Mouse (Mus musculus) left cerebral cortex, adult 9 months (tissue): ENCODE results near the gene Trim31.

Experiments used
- DNase-seq, 2 experiments: peaks; one replicate each; pipeline ENCODE4 v3.0.0; 2022; ENCODE audit warnings: low spot score in 2 of 2

The Trim31 gene

DNA sequence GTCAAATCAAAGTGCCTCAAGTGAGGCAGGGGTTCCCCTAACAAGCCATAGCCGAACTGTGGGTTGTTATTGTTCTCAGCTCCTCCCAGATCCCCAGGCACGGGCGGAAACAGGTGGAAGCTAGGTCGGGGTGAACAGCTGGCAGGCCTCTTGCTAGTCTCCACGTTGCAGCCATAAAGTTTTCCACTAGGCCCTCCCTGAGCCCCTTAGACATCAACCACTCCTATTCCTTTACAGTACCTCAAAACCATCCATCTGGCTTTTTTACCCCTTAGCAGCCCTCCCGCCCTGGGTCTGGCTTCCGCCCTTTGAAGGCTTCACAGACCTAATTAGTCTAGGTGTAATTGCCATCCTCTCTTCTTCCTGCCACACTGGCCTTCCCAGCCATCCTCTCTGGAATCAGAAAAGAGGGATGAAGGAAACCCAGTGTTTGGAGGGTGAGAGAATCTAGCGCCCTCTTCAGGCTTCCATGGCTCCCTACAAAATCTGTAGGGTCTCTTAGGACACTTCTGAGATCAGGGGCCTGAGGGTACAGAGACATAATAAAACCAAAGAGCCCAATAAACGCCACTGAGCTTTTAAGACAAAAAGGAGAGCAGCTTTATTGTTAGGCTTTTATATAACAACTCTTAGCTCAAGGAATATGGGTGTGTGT is 46.3 kb downstream of the Trim31 start:
- no peak for DNase-seq

DNA sequence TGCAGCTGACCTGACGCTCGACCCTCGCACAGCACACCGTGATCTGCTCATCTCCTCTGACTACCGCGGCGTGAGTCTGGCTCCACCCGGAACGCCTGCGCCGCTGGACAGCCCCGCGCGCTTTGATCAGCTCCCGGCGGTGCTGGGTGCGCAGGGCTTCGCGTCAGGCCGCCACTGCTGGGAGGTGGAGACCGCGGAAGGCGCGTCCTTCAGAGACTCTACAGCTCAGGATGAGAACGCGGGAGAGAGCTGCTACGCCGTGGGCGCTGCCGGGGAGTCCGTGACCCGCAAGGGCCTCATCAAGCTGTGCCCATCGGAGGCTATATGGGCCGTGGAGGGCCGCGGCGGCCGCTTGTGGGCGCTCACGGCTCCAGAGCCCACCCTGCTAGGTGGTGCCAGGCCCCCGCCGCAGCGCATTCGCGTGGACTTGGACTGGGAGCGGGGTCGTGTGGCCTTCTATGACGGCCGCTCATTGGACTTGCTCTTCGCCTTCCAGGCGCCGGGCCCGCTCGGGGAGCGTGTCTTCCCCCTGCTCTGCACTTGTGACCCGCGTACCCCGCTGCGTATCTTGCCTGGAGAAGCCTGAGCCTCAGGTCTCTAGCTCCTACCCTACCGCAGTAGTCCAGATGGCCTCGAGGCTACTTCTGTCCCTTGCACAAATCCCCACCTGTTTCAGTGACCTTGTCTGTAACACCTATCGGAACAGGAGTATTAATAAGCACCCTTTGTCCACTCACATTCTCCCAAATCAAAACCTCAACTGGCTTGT is 49.3 kb downstream of the Trim31 start:
- peak in 1 of 2 experiments; percentile 62 for DNase-seq

GRCm38 (mm10) chr17:36948286-36948685 is 50.4 kb downstream of the Trim31 start:
- no peak for DNase-seq

DNA sequence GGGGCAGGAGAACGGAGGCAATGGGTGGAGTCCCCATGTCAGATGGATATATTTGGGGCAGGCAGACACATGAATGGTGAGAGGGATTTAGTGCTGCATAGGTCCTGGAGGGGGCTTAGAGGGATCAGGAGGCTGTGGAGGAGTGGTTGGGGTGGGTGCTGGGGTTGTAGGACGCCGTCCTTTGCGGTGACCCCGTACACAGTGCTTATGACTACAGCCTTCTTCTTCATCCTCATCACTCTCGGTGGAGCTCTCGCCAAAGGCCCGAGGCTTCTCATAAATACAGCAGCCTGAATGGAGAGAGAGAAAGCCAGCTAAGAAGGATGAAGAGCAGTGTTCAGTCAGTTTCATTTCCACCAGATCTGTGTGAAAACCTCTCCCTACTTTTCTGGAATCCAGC is 51.3 kb downstream of the Trim31 start:
- DNase-seq: no peak

- peak; percentile 93 to 98 for DNase-seq
Measured at GRCm38 (mm10) chr17:36950981-36951947, 53.3 kb downstream of the Trim31 start, which contains the start of gene Ppp1r11. Gene Ppp1r11, minus strand, starts transcription at chr17:36951741.

- DNase-seq: no peak
Measured at GRCm38 (mm10) chr17:36952631-36953030, 54.7 kb downstream of the Trim31 start.

GRCm38 (mm10) chr17:36953062-36953461 is 55.1 kb downstream of the Trim31 start:
- no peak for DNase-seq

DNA sequence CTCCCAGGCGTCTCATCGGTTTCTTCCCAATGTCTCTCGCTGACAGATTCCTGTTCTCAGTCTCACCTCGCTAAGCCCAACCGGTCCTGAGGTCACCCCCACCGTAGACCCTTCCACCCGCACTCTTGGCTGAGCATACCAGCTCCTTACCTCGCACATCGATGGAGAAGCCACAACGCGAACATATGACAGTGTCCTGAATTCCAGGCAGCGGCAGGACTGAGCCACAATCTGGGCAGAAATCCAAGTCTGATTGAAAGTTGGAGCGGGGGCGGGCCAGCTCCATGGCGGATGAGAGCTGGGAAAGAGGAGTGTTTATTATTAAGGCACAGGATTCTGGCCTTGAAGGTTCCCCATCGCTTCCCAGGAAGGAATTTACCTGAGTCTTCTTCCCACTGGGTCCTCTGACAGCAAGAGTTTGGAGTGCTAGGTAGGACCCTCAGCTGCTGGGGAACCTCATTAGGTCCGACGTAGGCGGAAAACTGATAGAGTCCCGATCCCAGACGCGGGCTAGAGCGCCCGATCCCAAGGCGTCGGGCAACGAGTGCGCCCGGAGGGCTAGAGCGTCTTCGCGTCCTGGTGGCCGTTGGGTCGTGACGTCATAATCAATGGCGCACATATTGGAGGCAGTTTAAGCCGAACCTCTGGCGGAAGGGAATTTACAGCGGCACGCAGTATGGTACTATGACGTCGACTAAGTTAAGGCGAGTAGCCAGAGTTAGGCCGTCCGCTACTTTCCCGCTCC is 60.3 kb downstream of the Trim31 start, which contains the start of the genes Znrd1 and Znrd1as:
Znrd1 (minus strand) TSS at position 561 of the 745 bp plus-strand sequence.
Znrd1as (plus strand) TSS at position 594 of the 745 bp plus-strand sequence.
- peak; percentile 90 to 97 for DNase-seq

DNA sequence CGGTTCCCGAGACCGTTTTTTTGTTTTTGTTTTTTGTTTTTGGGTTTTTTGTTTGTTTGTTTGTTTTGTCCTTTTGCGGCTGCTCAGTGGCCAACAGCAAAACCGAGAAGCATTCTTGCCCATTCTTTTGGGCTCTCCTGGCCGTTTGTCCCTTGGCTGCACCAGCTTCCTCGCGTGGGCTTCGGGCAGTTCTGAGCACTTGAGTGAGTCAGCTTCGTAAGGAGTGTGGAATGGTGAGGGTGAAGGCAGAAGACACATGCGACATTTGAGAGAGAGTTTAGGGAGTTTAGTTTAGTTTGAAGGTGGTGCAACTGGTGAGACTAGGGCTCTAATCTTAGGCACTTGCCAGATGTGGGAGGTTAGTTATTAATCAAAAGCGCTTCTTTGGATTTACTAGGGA is 61.0 kb downstream of the Trim31 start:
- DNase-seq: no peak
